Mouse (Mus musculus) brain, embryonic 14.5 days (tissue): ENCODE measurements around the gene Dbil5. TPM values are rescaled to one million over a fixed set of nuclear protein-coding genes. Genes with fewer than 3 reads are reported as not detected.

ENCODE experiments used
- DNase-seq: peaks from one replicate; pipeline ENCODE4 v3.0.0-alpha.2; 2011; ENCODE audit warnings: low read depth
- CTCF ChIP-seq: fragments of 200-500 bp; IDR thresholded peaks from 2 replicates; pipeline ENCODE4 v1.5.1; 2012; ENCODE audit warnings: inconsistent platforms, mild to moderate bottlenecking, moderate library complexity, borderline replicate concordance; ENCODE audit not compliant: insufficient read depth, insufficient read length; ENCODE audit errors: extremely low read depth
- POLR2A ChIP-seq: fragments of 200-500 bp; IDR thresholded peaks from 2 replicates; pipeline ENCODE4 v1.6.1; 2012; ENCODE audit warnings: mild to moderate bottlenecking, inconsistent platforms, borderline replicate concordance; ENCODE audit not compliant: poor library complexity, insufficient read depth, insufficient read length, severe bottlenecking; ENCODE audit errors: extremely low read depth
- polyA plus RNA-seq: library from polyadenylated mRNA; depleted of rRNA; stranded (reverse); fragments of >200 nt; gene quantifications from 2 replicates; pipeline ENCODE4 v1.2.3, GENCODE M21; 2012; rRNA removed

The Dbil5 gene
- polyA plus RNA-seq, result 0.24 and 0.75 TPM in 2 replicates

- TF ChIP-seq POLR2A (peak; percentile 92), CTCF (peak; percentile 98)
- peak; percentile 99 for DNase-seq
Observed at GRCm38 (mm10) chr11:76217390-76217800, at the start of gene Dbil5, which contains the start of gene Gemin4. TSS of gene Dbil5 (plus strand) at chr11:76217608. TSS of gene Gemin4 (minus strand) at chr11:76217664.

- DNase-seq, result peak; percentile 63
- TF ChIP-seq POLR2A (no peak), CTCF (no peak)
Observed at GRCm38 (mm10) chr11:76168976-76169375, 48.4 kb upstream of the Dbil5 start.

- DNase-seq, result peak; percentile 78
- no peak for TF ChIP-seq CTCF
- no peak for TF ChIP-seq POLR2A
Observed at GRCm38 (mm10) chr11:76170207-76170606, 47.2 kb upstream of the Dbil5 start.

GRCm38 (mm10) chr11:76178726-76179494, 38.5 kb upstream of the Dbil5 start:
- no peak for TF ChIP-seq POLR2A
- peak; percentile 74 for DNase-seq

GRCm38 (mm10) chr11:76179495-76180145, 37.8 kb upstream of the Dbil5 start, which contains the start of the genes Vps53 and Fam57a:
TSS of gene Vps53 (minus strand) at chr11:76179647.
TSS of gene Fam57a (plus strand) at chr11:76179671.
- peak; percentile 95 for DNase-seq

GRCm38 (mm10) chr11:76180146-76180540, 37.3 kb upstream of the Dbil5 start:
- DNase-seq, result no peak
- no peak for TF ChIP-seq POLR2A
- no peak for TF ChIP-seq CTCF

More at GRCm38 (mm10) chr11:76179495-76180145, 37.8 kb upstream of the Dbil5 start, which contains the start of the genes Vps53 and Fam57a:
- TF ChIP-seq CTCF (no peak), POLR2A (peak; percentile 26; the same call in 1 of the 2 replicates)

- TF ChIP-seq CTCF, result no peak
- no peak for TF ChIP-seq POLR2A
Observed at GRCm38 (mm10) chr11:76183745-76184144, 33.7 kb upstream of the Dbil5 start.

GRCm38 (mm10) chr11:76186908-76187307, 30.5 kb upstream of the Dbil5 start:
- DNase-seq, result no peak
- TF ChIP-seq POLR2A, result no peak
- TF ChIP-seq CTCF, result no peak

More at GRCm38 (mm10) chr11:76183745-76184144, 33.7 kb upstream of the Dbil5 start:
- no peak for DNase-seq

- no peak for DNase-seq
Observed at GRCm38 (mm10) chr11:76196275-76196976, 21.0 kb upstream of the Dbil5 start.

GRCm38 (mm10) chr11:76196977-76197469, 20.4 kb upstream of the Dbil5 start:
- TF ChIP-seq POLR2A (no peak), CTCF (no peak)
- DNase-seq, result no peak

More at GRCm38 (mm10) chr11:76196275-76196976, 21.0 kb upstream of the Dbil5 start:
- no peak for TF ChIP-seq CTCF
- no peak for TF ChIP-seq POLR2A

- peak; percentile 86 for DNase-seq
- TF ChIP-seq POLR2A, result peak; percentile 63; the same call in 1 of the 2 replicates
- no peak for TF ChIP-seq CTCF
Observed at GRCm38 (mm10) chr11:76201761-76202674, 15.4 kb upstream of the Dbil5 start.

- no peak for DNase-seq
- TF ChIP-seq POLR2A, result no peak
- TF ChIP-seq CTCF, result no peak
Observed at GRCm38 (mm10) chr11:76206793-76207192, 10.6 kb upstream of the Dbil5 start.
